Mouse (Mus musculus) thymus, adult 2 months (tissue): ENCODE data around the gene Ptpn11. TPM values are rescaled to one million over a fixed set of nuclear protein-coding genes. Genes with fewer than 3 reads are reported as not detected.
A peak's percentile ranks its signal among the peaks of the same experiment; 100 is the strongest.
"Not testable (repeated sequence)": the region's sequence is repeated elsewhere in the genome, so short reads cannot be mapped to it uniquely, and the experiment has no call there.

Experiments used
- DNase-seq: peaks from one replicate; pipeline ENCODE4 v3.0.0; 2021
- H3K27ac ChIP-seq: fragments of 200-500 bp; 2 replicates; pipeline ENCODE4 v1.5.1; 2012; ENCODE audit warnings: low read length, control low read depth; ENCODE audit not compliant: control insufficient read depth, insufficient read depth
- H3K27me3 ChIP-seq: fragments of 200-500 bp; 2 replicates; pipeline ENCODE4 v1.6.1; 2012; ENCODE audit warnings: mild to moderate bottlenecking, low read length, moderate library complexity, mixed read lengths; ENCODE audit not compliant: control insufficient read depth, insufficient read depth
- H3K36me3 ChIP-seq: fragments of 200-500 bp; 2 replicates; pipeline ENCODE4 v1.6.1; 2012; ENCODE audit warnings: mild to moderate bottlenecking, low read length, moderate library complexity; ENCODE audit not compliant: control insufficient read depth, insufficient read depth
- H3K4me1 ChIP-seq: fragments of 200-500 bp; replicated peaks from 2 replicates; pipeline ENCODE4 v1.6.1; 2012; ENCODE audit warnings: low read length; ENCODE audit not compliant: control insufficient read depth, insufficient read depth
- H3K4me3 ChIP-seq: fragments of 200-500 bp; 2 replicates; pipeline ENCODE4 v1.5.1; 2012; ENCODE audit warnings: mild to moderate bottlenecking, low read length, control low read depth, moderate library complexity; ENCODE audit not compliant: control insufficient read depth, insufficient read depth
- CTCF ChIP-seq: fragments of 200-500 bp; IDR thresholded peaks from 2 replicates; pipeline ENCODE4 v1.5.1; 2012; ENCODE audit warnings: mild to moderate bottlenecking, control low read depth, low read length, moderate library complexity, borderline replicate concordance; ENCODE audit not compliant: control insufficient read depth, poor library complexity, insufficient read depth; ENCODE audit errors: extremely low read depth
- POLR2A ChIP-seq: fragments of 200-500 bp; IDR thresholded peaks from 2 replicates; pipeline ENCODE4 v1.6.1; 2012; ENCODE audit warnings: mild to moderate bottlenecking, low read length, control low read depth, moderate library complexity; ENCODE audit not compliant: control insufficient read depth, poor library complexity, insufficient read depth; ENCODE audit errors: extremely low read depth
- WGBS: fragments of 180-500 bp; shearing (Covaris S2); methylation state at CpG from one replicate; pipeline ENCODE4 v1.1.7; 2018; 5-methylcytosine and 5-hydroxymethylcytosine counted together
- polyA plus RNA-seq: library from polyadenylated mRNA; depleted of rRNA; stranded (reverse); fragments of >200 nt; gene quantifications from 2 replicates; pipeline ENCODE4 v1.2.3, GENCODE M21; 2012

Gene Ptpn11
- polyA plus RNA-seq, 1 experiment: 30.0 TPM

DNA sequence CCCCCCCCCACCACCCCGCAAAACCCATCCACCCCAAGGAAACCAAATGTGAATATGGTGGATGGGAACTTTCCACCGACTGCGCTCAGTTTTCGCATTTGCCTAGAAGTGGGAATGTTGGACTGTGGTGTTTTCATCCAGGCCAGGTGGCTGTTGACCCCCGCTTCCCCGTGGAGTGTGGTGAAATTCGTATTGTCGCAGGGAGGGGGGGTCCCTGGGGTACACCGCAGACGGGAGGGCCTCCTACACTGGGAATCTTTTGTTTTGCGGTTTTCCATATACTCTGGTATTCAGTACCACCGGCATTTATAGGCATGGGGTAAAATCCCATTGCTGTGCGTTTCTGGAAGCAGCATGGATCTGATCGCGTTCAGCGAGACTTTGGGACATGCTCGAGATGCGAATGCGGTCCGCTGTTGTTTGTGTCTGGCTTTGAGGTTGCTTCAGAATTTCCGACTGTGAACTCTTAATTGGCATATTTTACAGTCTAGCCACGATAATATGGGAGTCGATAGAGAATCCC, 30.2 kb upstream of the Ptpn11 start:
- Histone ChIP-seq H3K4me1 (peaks cover 10% of the 10 kb centered on the region), H3K27ac (no peak overlapping the region)

DNA sequence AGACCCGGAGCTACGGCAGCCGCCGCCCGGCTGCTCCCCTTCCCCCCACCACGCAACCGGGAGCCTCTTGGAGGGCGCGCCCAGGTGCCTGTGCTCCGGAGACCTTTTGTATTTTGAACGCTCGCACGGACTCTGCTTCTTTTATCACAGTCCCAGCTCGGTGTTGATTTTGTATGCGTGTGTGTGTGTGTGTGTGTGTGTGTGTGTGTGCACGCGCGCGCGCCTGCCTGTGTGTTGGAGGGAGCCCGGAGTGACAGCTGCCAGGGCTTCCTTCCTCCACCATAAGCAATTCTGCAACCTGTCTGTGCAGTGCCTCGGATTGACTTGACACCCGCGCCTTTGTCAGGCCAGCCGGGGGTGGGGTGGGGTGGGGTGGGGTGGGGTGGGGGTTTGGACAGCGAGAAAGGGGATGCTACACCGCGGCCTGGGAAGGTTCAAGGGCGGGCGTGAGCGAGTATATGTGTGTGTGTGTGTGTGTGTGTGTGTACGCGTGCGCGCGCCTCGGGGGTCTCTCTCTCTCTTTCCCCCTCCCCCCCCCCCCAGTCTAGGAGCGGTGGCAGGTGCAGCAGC, 29.6 kb upstream of the Ptpn11 start:
- DNase-seq: peak; percentile 64
- peak overlapping the region; percentile 73 for H3K27ac ChIP-seq
- H3K4me3 ChIP-seq: peak overlapping the region; percentile 92
- WGBS: under 1% methylated on average over 36 of the region's 38 CpGs
- H3K4me1 ChIP-seq: peaks cover 7% of the 10 kb centered on the region
- TF ChIP-seq POLR2A (no peak), CTCF (no peak)
- H3K27me3 ChIP-seq: no peaks in the 10 kb centered on the region
- H3K36me3 ChIP-seq: no peaks in the 10 kb centered on the region

More for the DNA sequence above, 30.2 kb upstream of the Ptpn11 start:
- DNase-seq: no peak
- peak overlapping the region; percentile 92 for H3K4me3 ChIP-seq
- TF ChIP-seq POLR2A: no peak
- no peak for TF ChIP-seq CTCF
- 41% methylated on average over 23 of the region's 23 CpGs for WGBS
- no peaks in the 10 kb centered on the region for H3K27me3 ChIP-seq
- no peaks in the 10 kb centered on the region for H3K36me3 ChIP-seq

DNA sequence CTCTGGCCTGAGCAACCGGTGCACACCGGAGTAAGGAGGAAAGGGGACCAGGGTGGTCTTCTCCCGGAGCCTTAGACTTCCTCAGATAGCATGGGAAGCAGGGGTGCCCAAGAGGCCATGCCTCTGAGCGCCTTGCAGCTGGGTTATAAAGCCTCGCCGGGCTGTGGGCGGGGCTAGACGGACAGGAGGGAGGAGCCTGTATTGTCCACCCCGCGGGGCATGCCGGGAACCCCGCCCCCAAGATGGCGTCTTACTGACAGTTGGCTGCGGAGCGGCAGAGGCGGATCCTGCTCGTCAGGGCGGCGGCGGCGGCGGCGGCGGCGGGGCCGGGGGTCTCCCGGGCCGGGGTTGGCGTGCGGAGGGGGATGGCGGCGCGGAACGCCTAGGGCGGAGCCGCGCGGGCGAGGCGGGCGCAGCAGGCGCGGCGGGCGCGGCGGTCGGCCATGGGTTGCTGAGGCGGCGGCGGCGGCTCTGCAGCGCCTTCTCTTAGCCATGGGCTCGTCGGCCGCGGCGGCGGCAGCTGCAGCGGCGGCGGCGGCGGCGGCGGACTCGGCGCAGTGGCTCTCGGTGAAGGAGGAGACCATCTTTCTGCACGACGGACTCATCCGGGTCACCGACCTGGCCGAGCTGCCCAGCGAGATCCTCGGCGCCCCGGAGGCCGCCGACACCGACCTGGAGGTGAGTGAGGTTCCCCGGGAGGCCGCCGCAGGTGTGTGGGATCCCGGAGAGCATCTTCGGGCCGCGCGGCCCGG, 29.0 kb upstream of the Ptpn11 start, which contains the start of gene Hectd4:
TSS of gene Hectd4 (plus strand) at position 240 of the 752 bp plus-strand sequence.
- H3K27me3 ChIP-seq: no peaks in the 10 kb centered on the region
- 2% methylated on average over 83 of the region's 90 CpGs for WGBS
- H3K36me3 ChIP-seq: no peaks in the 10 kb centered on the region
- TF ChIP-seq CTCF (peak; percentile 38; the same call in 1 of the 2 replicates), POLR2A (peak; percentile 71; the same call in 1 of the 2 replicates)
- peaks cover 7% of the 10 kb centered on the region for H3K4me1 ChIP-seq
- peak; percentile 100 for DNase-seq
- peak within 1 kb of the TSS; percentile 73 for H3K27ac ChIP-seq
- peak within 1 kb of the TSS; percentile 92 for H3K4me3 ChIP-seq

DNA sequence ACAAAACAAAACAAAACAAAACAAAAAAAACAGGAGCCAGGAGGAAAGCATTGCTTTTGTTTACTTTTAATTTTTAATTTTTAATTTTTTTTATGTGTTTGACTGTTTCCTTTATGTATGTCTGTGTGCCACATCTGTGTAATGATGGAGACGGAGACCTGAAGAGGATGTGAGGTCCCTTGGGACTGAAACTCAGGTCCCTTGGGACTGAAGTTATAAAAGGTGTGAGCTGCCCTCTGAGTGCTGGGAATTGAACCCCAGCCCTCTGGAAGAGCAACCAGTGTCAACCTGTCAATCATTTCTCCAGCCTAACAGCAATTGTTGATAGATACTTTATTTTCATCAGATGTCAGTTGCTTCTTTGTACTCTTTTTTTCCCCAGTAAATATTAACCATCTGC, 28.0 kb upstream of the Ptpn11 start:
- Histone ChIP-seq H3K4me1 (peaks cover 7% of the 10 kb centered on the region), H3K4me3 (no peak overlapping the region), H3K27me3 (no peaks in the 10 kb centered on the region), H3K27ac (no peak overlapping the region), H3K36me3 (no peaks in the 10 kb centered on the region)
- WGBS: 100% methylated on average over 1 of the region's 1 CpGs
- TF ChIP-seq CTCF: no peak
- TF ChIP-seq POLR2A: no peak
- DNase-seq: no peak

DNA sequence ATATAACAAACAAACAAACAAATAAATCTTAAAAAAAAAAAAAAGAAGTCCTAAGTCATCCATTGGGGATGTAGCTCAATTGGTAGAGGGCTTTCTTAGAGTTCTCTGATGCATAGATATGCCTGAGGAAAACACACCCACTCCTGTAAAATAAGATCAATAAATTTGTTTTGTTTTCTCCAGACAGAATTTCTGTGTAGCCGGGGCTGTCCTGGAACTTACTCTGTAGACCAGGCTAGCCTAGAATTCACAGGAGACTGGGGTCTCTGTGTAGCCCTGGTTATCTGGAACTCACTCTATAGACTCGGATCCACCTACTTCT, 26.1 kb upstream of the Ptpn11 start:
- TF ChIP-seq POLR2A (no peak), CTCF (no peak)
- DNase-seq: no peak
- Histone ChIP-seq H3K27me3 (no peaks in the 10 kb centered on the region), H3K27ac (no peak overlapping the region), H3K4me1 (peaks cover 7% of the 10 kb centered on the region), H3K36me3 (peaks cover 1% of the 10 kb centered on the region), H3K4me3 (no peak overlapping the region)
- WGBS: 95% methylated on average over 2 of the region's 2 CpGs

DNA sequence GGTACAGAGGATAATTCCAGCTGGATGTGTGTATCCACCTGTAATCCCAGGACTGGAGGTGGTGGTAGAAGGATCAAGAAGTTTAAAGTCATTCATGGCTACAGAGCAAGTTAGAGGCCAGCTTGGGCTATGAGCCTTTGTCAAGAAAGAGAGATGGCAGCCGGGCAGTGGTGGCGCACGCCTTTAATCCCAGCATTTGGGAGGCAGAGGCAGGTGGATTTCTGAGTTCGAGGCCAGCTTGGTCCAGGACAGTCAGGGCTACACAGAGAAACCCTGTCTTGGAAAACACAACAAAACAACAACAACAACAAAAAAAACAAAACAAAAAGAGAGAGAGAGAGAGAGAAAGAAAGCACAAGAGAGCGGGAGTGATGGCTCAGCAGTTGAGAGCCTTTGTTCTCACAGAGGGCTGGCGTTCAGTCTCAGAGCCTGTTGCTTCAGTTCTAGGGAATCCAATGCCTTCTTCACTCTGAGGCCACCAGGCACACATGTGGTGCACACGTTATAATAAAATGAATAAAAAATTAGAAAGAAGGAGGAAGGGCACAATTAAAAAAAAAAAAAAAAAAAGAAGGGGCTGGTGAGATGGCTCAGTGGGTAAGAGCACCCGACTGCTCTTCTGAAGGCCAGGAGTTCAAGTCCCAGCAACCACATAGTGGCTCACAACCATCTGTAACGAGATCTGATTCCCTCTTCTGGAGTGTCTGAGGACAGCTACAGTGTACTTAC, 25.6 kb upstream of the Ptpn11 start:
- not testable (repeated sequence) for H3K4me3 ChIP-seq, H3K27me3 ChIP-seq, H3K36me3 ChIP-seq, DNase-seq, H3K27ac ChIP-seq, H3K4me1 ChIP-seq
- WGBS: 96% methylated on average over 9 of the region's 9 CpGs
